Mouse (Mus musculus) kidney, adult 8-10 months (tissue): ENCODE measurements around the gene Olfr525.

Experiments
- DNase-seq, 2 experiments: peaks; one replicate each; pipeline ENCODE4 v3.0.0; 2022

Olfr525 gene

DNA sequence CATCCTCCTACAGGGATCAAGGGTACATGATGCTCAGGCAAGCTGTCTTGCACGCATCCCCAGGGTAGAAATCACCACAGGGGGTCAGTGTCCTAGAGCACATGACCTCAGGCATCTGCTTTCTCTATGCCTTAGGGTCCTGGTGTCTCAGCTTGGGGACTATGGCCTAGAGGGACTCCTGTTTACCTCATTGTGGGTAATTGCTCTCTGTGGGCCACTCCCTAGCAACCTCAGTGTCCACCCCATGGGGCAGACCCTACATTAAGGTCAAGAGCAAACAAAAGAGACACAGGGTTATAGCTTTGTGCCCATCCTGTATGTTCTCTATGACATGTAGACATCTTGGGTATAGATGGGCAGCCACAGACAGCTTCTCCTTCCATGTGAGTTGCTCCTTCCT is at the start of gene Olfr525:
Gene Olfr525, plus strand, starts transcription at position 301 of the 400 bp plus-strand sequence.
- no peak for DNase-seq

DNA sequence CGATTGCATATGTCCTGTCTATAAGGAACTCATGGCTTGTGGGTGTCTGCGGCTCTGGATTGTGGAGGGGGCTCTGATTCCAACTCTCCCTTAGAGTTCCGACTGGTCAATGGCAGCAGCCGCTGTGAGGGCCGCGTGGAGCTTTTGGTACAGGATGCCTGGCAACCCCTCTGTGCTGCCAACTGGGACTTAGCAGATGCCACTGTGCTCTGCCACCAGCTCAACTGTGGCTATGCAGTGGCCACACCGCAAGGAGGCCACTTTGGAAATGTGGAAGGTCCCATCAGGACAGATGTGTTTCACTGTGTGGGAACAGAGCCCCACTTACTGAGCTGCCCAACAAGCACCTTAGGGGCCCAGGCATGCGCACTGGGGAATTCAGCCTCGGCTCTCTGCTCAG is 24.9 kb upstream of the Olfr525 start:
- no peak for DNase-seq

DNA sequence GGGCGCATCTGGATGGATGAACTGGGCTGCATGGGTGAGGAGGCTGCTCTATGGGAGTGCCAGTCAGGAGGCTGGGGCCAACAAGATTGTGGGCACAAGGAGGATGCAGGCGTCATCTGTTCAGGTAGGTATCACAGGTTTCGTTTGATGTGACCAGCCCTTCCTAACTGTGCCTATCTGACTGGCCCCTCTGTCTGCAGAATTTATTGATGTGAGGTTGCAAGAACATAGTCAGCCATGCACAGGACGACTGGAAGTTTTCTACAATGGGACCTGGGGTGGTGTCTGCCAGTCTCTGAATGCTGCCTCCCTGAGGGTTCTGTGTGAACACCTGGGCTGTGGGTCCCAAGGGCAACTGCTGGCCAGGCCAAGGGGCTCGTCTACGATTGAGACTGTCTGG is 23.8 kb upstream of the Olfr525 start:
- no peak for DNase-seq

DNA sequence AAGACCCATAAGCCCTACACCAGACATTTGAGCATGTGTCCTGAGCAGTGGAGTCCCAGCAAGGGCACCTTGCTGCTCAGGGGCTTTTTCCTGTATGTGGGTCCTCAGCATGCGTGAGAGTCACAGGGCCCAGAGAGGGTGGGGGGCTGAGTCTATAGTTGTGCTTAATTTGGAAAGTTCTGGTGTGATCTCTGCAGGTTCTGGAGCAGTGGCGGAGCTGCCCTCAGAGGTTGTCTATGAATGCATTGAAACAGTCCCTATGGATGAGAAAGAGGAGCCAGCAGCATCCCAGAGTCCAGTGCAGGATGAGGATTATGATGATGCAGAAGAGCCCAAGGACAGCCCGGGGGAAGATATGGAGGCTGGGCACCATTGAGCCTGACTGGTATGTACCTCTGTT is 21.2 kb upstream of the Olfr525 start:
- no peak for DNase-seq

DNA sequence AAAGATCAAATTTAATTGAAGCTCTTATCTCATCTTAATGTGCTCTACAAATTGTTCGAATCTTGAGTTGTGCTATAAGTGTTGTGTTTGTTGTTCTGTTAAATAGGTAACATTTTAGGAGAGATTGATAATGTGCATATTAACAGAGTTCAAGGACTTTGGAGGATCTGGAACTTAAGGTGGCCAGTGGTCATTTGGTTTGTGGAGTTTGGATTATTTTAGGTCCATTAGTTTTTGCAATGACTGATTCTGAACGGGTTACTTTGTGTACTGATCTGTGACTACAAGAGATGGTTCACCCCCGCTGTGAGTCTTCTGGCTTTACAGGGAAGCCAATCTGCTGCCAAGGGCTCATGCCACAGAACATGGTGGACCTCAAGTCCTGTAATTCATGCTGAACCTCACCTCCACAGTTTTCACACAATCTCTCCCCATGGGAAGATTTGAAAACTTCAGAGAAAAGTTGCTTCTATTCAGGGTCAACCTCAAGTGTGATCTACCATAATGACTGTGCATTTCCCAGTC is 735 bp upstream of the Olfr525 start:
- DNase-seq, result peak in 1 of 2 experiments; percentile 54

DNA sequence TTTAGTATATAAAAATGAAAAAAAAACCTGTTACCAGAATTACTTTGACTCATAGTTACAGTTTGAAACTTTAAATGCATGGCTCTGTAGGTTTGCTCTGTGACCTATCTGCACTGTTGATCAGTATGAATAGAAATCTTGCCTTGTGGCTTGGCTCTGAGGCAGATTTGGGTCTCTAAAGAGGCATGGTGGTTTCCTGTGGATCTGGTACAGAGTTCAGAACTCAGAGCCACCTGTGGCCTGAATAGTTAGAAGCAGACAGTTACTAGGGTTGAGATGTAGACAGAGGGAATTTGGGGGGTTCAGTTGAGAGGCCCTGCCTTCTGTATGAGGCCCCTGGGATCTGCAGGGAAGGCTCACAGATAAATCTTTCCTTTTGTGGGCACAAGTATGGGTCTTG is 477 bp downstream of the Olfr525 start:
- DNase-seq, result no peak

DNA sequence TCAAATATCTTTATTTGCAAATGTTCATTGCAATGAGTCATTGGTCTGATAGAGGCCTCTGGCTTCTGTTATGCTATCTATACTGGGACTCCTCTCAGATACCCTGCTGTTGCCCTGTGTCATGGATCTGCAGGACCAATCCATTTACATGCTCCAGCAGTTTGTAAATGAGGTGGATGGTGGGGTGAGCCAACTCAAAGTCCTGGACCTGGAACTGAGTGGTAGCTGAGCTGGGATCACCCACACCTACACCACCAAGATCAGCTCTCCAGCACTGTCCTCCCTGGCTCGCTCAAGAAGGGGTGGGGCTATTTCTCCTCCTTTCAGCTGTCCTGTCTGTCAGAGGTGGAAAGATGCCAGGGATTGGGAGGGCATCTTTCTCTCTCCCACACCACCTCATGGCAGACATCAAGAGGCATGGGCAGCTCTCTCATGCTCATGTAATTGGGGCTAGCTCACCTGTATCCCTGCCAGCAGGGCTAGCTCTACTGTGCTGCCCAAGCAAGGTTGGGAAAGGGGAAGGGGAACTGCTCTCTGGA is 9.2 kb downstream of the Olfr525 start:
- no peak for DNase-seq

DNA sequence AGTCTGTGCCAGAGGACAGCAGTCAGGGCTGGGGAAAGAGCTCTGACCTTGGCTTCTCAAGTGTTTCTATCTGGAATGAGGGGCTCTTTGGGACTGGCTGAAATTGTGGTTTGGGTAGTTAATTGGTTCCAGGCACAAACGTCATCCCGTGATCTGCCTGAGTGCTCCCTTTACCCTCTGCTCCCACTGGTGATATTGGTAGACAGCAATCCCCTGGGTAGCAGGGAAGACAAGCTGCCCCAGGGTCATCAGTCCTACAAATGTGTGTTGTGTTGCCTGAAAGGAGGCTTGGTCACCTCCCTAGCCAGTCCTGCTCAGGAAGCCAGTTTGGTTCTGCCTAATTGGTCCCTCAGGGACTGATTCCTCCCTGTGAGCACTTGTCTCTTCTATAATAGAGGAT is 13.1 kb downstream of the Olfr525 start, which contains the start of gene Olfr527:
Gene Olfr527, plus strand, starts transcription at position 301 of the 400 bp plus-strand sequence.
- DNase-seq, result no peak

DNA sequence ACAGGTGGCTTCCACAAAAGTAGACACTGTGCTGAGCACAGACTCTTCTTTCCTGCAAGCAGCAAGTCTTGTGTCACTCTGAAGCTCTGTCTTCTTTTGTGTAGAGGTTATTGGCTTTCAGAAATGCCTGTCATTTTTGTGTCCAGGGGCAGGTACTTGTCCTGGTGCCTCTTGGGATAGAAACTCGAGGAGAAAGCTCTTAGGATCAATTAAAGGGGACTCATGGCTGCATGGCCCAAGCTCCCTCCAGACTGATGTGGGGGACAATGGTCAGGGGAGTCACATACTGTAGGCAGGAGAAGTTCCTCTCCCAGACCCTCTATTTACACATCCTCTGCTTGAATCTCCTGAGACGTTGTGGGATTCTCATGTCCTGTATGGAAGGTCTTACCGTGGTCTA is 40.9 kb downstream of the Olfr525 start, which contains the start of gene Olfr60:
Gene Olfr60, minus strand, starts transcription at position 101 of the 400 bp plus-strand sequence.
- DNase-seq, result no peak

DNA sequence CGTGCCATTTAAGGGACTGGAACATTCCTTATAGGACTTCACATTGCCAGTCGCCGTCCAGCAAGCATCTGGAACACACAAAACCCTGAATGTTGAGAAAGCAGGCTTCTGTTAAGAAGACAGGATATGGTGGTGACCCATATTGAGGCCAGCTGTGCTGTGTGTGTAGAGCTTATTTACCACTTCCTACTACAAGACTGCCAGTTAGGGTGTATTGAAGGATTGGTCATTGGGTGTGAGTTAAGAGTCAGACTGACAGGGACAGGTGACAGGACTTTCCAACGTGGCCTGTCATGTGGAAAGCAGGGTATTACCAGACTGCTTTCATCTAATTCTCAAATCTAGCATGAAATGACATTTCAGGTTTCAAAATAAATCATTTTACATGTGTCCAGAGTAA is 53.6 kb downstream of the Olfr525 start:
- DNase-seq, result no peak

DNA sequence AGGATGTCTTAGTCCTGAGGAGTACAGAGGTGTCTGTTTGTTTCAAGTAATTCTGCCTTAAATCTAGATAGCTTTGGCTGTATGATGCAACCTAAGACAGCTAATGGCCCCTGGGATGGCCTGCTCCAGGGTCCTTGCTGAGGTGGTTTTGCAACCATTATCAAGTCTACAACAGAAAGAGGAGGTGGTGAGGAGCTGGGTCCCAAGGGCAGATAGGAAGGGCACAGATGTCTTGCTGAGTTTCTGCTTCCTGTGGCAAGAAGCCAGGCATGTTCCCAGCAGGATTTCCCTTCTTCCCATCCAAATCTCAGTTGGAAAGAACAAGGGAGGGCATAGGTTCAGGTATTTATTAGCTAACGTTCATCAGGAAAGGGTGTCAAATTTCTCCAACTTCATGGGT is 55.6 kb downstream of the Olfr525 start, which contains the start of gene Olfr530:
Gene Olfr530, minus strand, starts transcription at position 101 of the 400 bp plus-strand sequence.
- DNase-seq, result no peak

DNA sequence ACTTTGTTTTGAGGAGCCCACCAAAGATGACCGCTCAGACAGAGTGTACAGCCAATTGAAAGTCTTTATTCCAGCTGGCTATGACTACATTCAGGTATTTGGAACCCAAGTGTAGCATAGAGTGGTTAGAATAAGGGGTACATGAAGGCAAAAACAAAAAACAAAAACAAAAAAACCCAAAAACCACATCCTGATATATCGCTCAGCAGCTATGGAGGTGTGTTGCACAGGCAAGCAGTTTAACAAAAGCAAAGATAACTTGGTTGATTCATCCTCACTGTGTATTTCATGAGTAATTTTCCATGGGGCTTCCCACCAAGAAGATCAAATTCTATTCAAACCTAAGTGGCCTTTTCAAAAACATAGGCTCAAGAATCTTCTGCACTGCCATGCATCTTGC is 56.3 kb downstream of the Olfr525 start:
- no peak for DNase-seq
